Mouse (Mus musculus): Measurements from ENCODE around the gene 4930524B15Rik. TPM values are rescaled to one million over a fixed set of nuclear protein-coding genes. Genes with fewer than 3 reads are reported as not detected.

The 4930524B15Rik gene
- total RNA-seq, 2 experiments from 2014 or later: not detected

Other genes with a start within 250 kb of the 4930524B15Rik start
- gene Cpeb4, start 93.4 kb upstream of the 4930524B15Rik start, total RNA-seq (2021): 100 to 1,000 TPM; 134 to 142 TPM
- gene Nsg2, start 34.9 kb downstream of the 4930524B15Rik start, total RNA-seq (2021): 100 to 1,000 TPM; 848 to 920 TPM
- gene Il9r, start 234.7 kb downstream of the 4930524B15Rik start, total RNA-seq (2021): not detected
- 10 to 100 TPM; 28.3 to 29.8 TPM for gene Snrnp25, start 239.8 kb downstream of the 4930524B15Rik start, total RNA-seq (2021)